Mouse (Mus musculus) spleen, adult 2 months (tissue): ENCODE data around the gene Cachd1.

Experiments used
- CTCF ChIP-seq: fragments of 200-500 bp; IDR thresholded peaks from 2 replicates; pipeline ENCODE4 v1.5.1; 2011; ENCODE audit warnings: mild to moderate bottlenecking, inconsistent platforms; ENCODE audit not compliant: insufficient read depth, insufficient read length, insufficient replicate concordance; ENCODE audit errors: extremely low read depth
- POLR2A ChIP-seq: fragments of 200-500 bp; IDR thresholded peaks from 2 replicates; pipeline ENCODE4 v1.6.1; 2011; ENCODE audit warnings: low read depth, low read length, inconsistent platforms

GRCm38 (mm10) chr4:100886743-100887416 lies 110.4 kb downstream of the Cachd1 start:
- TF ChIP-seq POLR2A (no peak), CTCF (no peak)
